Mouse (Mus musculus) adrenal gland, adult 18-20 months (tissue): ENCODE measurements around the gene Med4. TPM values are rescaled to one million over a fixed set of nuclear protein-coding genes. Genes with fewer than 3 reads are reported as not detected.

Experiments used
- DNase-seq, 2 experiments: peaks; one replicate each; pipeline ENCODE4 v3.0.0; 2021 to 2022; ENCODE audit warnings: low spot score in 2 of 2
- long read RNA-seq, 2 experiments: library from polyadenylated mRNA; stranded (forward); transcript quantifications; one replicate each; pipeline ENCODE4 v2.0.0; 2021
- total RNA-seq, 2 experiments: library from RNA; stranded (reverse); gene quantifications; 1 replicate in 1 of 2; 2 replicates in 1 of 2; pipeline ENCODE4 v1.2.3; 2021

Med4 gene
- total RNA-seq: 10 to 100 TPM; 22.0 to 22.8 TPM
- long read RNA-seq, experiment 1, transcript Med4-201 (7 exons, 1,328 nt): major isoform, 6 of 7 reads
- long read RNA-seq, experiment 1, partial matches to known transcripts: 1 of 7 reads
- long read RNA-seq, experiment 1, other reads (novel, unspliced or antisense): 0 of 7 reads
- long read RNA-seq, experiment 2, transcript Med4-201 (7 exons, 1,328 nt): major isoform, 17 of 18 reads
- long read RNA-seq, experiment 2, partial matches to known transcripts: 0 of 18 reads
- long read RNA-seq, experiment 2, other reads (novel, unspliced or antisense): 1 of 18 reads

- peak; percentile 95 to 98 for DNase-seq
Observed at GRCm38 (mm10) chr14:73509765-73510423, at the start of gene Med4. Gene Med4, plus strand, starts transcription at chr14:73510025.

GRCm38 (mm10) chr14:73460514-73461134, 49.2 kb upstream of the Med4 start:
- no peak for DNase-seq

GRCm38 (mm10) chr14:73462211-73462610, 47.6 kb upstream of the Med4 start:
- no peak for DNase-seq

- DNase-seq: no peak
Observed at GRCm38 (mm10) chr14:73467697-73468096, 42.1 kb upstream of the Med4 start.

- DNase-seq: no peak
Observed at GRCm38 (mm10) chr14:73469506-73469905, 40.3 kb upstream of the Med4 start.

GRCm38 (mm10) chr14:73470593-73470992, 39.2 kb upstream of the Med4 start:
- DNase-seq: no peak

GRCm38 (mm10) chr14:73472205-73472604, 37.6 kb upstream of the Med4 start:
- DNase-seq: no peak

GRCm38 (mm10) chr14:73473670-73474460, 36.0 kb upstream of the Med4 start:
- peak in 1 of 2 experiments; percentile 60 for DNase-seq

GRCm38 (mm10) chr14:73474636-73475093, 35.2 kb upstream of the Med4 start:
- DNase-seq: no peak

GRCm38 (mm10) chr14:73475506-73475905, 34.3 kb upstream of the Med4 start:
- no peak for DNase-seq

- DNase-seq: no peak
Observed at GRCm38 (mm10) chr14:73476361-73476934, 33.4 kb upstream of the Med4 start.

- DNase-seq: no peak
Observed at GRCm38 (mm10) chr14:73477077-73477476, 32.7 kb upstream of the Med4 start.

GRCm38 (mm10) chr14:73478321-73478720, 31.5 kb upstream of the Med4 start:
- DNase-seq: no peak

- DNase-seq: no peak
Observed at GRCm38 (mm10) chr14:73479771-73480170, 30.1 kb upstream of the Med4 start.

- DNase-seq: no peak
Observed at GRCm38 (mm10) chr14:73483516-73484229, 26.2 kb upstream of the Med4 start.

- no peak for DNase-seq
Observed at GRCm38 (mm10) chr14:73484366-73485110, 25.3 kb upstream of the Med4 start.

- DNase-seq: no peak
Observed at GRCm38 (mm10) chr14:73486641-73487040, 23.2 kb upstream of the Med4 start.

- no peak for DNase-seq
Observed at GRCm38 (mm10) chr14:73493356-73493755, 16.5 kb upstream of the Med4 start.

GRCm38 (mm10) chr14:73494122-73494521, 15.7 kb upstream of the Med4 start:
- DNase-seq: no peak

GRCm38 (mm10) chr14:73495753-73496152, 14.1 kb upstream of the Med4 start:
- no peak for DNase-seq
